Mouse (Mus musculus) mouse trophoblast stem cell (cell line): ENCODE data around the gene Ndufs2.

Experiments
- in situ Hi-C, 2 experiments: fragments of 300-500 bp; cut with MseI, MboI; formaldehyde crosslinking; loops; 2 replicates in 1 of 2; 3 replicates in 1 of 2; pipeline ENCODE4 v1.15.1; 2025

The Ndufs2 gene

DNA sequence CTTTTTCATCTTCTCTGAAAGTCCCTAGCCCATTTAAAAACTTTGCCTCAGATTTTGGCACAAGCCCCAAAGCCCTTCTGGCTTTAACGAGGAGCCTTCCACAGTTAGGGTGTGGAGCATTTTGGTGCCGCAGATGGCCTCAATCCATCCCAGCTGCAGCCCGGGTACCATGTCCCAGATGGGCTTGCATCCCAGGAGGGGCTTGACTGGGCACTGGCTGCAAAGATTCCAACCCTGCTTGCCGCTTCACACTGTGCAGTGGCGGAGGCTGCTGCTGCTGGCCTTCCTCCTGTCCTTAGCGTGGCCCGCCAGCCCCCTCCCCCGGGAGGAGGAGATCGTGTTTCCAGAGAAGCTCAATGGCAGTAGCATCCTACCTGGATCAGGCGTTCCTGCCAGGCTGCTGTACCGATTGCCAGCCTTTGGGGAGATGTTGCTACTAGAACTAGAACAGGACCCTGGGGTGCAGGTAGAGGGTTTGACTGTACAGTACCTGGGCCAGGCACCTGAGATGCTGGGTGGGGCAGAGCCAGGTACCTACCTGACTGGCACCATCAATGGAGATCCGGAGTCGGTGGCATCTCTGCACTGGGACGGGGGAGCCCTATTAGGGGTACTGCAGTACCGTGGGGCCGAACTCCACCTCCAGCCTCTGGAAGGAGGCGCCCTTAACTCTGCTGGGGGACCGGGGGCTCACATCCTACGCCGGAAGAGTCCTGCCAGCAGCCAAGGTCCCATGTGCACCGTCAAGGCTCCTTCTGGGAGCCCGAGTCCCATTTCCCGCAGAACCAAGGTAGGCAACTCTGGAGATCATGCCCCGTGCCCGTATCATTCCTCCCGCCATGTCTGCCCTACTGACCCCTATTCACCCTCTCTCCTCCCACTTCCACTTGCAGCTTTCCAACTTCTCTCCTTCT lies at the start of gene Ndufs2:
Gene Ndufs2 (minus strand): TSS at position 709 of the 914 bp plus-strand sequence.
- in situ Hi-C loops: loop anchor here in 1 of 2 experiments (10.0 kb wide), 1 partner anchor 136 kb away; the partner anchor contains the start of gene Cfap126

DNA sequence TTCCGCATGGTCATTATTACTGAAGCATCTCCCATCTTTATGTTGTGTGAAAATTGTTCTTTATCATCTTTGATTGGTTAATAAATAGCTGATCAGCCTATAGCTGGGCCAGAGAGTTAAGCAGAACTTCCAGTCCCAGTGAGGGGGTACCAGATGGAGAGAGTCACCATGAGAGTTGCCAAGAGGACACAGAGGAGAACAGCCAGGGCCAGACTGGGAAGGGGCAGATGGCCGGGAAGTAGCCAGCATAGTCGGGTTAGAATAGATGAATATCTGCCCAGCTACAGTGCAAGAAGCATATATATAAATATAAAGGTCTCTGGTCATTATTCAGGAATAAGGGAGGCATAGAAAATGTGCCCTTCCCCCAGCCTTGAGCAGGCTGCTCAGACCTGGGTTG lies 47.0 kb upstream of the Ndufs2 start:
- in situ Hi-C loops: no loop called here

DNA sequence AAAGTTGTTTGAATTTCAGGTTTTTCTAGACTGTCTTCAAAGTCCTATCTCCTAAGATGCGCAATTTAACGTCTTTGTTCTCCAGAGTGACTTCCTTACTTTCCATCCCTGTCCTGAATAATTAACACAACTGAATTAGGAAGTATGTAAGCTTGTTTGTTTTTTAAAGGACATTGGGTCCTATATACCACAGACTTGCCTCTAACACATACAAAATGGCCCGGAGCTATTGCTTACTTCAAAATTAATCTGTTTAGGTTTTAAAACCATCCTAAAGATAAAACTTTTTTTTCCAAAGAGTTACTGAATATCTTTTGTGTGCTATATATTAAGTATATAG lies 43.8 kb upstream of the Ndufs2 start:
- in situ Hi-C loops: no loop called here

GRCm38 (mm10) chr1:171294298-171295062 lies 43.3 kb upstream of the Ndufs2 start, which contains the start of gene Ufc1:
Gene Ufc1, minus strand, starts transcription at chr1:171295024.
- in situ Hi-C loops: no loop called here

GRCm38 (mm10) chr1:171293906-171294297 lies 42.7 kb upstream of the Ndufs2 start:
- in situ Hi-C loops: no loop called here

GRCm38 (mm10) chr1:171293351-171293750 lies 42.2 kb upstream of the Ndufs2 start:
- in situ Hi-C loops: no loop called here

DNA sequence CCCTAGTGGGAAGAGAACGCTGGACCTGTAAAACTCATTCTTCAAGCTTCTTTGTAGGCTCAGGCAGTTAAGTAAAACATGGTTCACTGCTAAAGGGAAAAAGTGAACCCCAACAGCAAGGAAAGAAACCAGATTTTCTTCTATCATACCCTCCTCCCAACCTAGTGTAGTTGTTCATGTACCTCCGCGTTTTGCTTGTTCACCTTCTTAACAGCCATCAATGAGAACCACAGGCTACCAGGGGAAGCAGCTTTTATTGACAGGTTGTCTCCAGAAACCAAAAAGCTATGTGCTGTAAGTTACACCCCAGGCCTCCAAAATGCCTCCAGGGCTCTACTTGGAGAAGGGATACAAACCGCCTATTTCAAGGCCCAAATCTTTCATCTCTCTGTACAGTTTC lies 37.1 kb upstream of the Ndufs2 start:
- in situ Hi-C loops: no loop called here

DNA sequence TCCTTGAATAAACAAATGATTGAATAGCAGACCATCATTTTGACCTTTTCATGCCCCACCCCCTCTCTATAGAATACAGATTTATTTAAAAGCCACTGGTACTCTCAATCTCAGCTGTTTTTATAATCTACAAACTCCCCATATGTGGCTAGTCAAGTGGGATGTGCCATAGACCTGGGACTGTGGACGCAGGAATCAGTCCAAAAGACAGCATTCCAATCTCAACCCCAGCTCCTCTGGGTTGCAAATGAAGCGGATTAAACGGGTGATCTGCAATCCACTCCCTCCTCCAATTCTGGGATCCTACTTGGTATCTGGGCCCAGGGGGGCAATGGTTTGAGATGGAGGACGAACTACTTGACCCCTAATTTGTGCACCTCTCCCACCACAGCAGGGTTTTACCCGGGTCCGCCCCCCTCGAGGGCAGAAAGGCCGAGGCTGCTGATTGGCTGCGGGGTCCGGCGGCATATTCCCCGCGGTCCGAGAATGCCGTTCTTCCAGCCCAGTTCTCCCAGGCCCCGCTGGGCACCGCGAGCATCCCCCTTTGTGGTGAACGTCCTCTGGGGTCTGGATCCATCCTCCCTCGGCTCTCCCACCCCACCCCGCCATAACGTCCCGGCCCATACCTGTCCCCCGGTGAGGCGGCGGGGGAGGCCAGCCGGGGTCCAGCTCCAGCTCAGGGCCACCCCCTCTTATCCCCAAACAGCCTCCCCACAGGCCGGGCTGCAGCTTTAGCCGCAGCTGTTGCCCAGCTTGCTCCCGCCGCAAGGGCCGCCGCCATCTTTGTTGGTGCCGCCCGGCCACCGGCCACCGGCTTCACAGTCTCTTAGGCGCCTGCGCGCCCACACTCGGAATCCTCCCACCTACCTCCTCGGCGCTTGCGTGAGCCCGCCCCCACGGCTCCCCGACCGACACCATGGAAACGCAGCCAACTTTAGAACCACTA lies 36.2 kb upstream of the Ndufs2 start, which contains the start of gene Usp21:
Gene Usp21 (minus strand): TSS at position 856 of the 946 bp plus-strand sequence.
- in situ Hi-C loops: no loop called here

DNA sequence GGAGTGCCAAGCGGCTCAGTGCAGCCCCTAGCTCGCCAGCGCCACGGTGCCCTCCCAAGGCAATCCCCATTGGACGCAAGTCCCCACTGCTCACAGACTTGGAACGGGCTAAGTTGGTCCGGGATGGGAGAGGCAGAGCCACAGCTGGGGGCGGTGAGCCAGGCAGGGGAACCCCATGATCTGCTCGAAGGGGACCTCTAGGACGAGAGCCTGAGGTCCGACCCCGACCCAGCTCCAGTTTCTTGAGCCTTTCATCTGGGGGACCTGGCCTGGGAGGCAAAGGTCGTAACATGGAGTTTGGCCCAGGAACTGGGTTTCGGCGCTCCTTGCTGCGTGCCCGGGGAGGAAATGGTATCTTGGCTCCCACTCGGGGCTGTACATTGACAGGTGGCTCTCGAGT lies 35.3 kb upstream of the Ndufs2 start:
- in situ Hi-C loops: no loop called here

- in situ Hi-C loops: no loop called here
Measured at GRCm38 (mm10) chr1:171285096-171285892, 34.1 kb upstream of the Ndufs2 start.

- in situ Hi-C loops: no loop called here
Measured at GRCm38 (mm10) chr1:171284491-171284890, 33.3 kb upstream of the Ndufs2 start.

DNA sequence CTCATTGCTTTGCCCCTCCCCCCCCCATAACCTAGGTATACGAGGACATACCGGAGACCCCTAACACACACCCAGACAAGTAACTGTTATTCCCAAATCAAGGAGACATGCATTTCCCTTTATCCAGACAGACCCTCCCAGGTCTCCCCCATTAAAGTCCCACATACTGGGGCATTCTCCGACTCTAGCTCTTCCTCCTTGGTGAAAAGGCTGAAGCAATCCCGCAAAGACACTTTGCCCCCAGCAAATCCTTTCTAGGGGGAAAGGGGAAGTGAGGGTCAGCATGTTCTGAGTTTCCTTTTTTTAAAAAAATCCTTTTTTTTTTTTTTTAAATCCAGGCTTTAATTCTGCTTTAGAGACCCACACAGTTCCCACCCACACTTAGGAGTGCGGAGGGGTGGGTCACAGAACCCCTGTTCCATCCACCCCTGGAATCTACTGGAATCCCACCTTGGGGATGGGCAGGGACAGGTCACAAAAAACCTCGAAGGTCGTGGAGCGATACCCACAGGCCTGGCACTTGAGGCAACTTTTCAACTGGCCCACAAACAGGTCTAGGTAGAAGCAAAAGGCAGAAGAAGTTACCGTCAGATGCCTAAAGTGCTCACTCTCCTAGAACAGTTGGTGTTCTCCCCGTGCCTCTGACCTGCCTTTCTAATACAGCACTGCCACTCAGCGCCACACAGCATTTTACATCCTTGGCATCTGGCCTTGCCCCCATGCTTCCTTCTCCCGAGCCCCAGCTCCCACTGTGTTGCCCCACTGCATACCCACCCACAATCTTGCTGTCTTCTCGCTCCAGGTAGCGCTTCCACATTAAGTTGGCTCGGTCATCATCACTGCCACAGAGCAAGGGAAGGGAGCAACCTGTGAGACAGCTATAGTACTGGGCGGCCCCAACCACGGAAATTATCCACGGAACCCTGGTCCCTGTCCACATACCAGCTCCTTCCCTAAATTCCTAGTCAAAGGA lies 32.3 kb upstream of the Ndufs2 start:
- in situ Hi-C loops: no loop called here

- in situ Hi-C loops: no loop called here
Measured at GRCm38 (mm10) chr1:171282086-171282805, 31.1 kb upstream of the Ndufs2 start.

- in situ Hi-C loops: no loop called here
Measured at GRCm38 (mm10) chr1:171281528-171281923, 30.3 kb upstream of the Ndufs2 start.

DNA sequence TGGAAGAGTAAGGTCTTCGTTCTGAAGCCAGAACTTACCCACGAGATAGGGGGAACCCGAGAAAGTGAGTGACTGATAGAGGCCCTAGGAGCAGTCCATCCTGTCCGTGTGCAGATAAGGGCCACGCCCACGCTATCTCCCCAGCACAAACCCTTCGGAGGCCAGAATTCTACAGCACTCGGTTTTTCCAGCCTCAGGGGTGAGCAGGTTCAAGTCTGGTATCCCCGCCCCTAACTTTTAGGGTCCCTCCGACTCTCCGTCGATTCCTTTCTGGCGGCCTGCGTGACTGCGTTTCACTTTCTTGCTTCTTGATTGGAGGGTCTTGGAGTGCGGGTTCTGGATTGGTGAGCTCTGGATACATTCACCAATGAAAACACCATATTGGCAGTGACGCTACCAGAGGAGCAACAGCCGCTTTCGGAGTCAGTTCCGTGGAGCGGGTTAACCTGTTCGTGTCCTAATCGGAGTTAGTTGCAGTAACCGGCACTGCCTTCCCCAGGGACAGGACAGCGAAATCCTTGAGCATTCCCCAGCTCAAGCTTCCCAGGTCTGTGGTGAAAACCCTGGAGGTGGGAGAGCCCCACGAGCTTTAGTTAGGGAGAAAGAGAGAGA lies 29.8 kb upstream of the Ndufs2 start, which contains the start of gene Ppox:
Gene Ppox (minus strand): TSS at position 271 of the 612 bp plus-strand sequence.
- in situ Hi-C loops: no loop called here

DNA sequence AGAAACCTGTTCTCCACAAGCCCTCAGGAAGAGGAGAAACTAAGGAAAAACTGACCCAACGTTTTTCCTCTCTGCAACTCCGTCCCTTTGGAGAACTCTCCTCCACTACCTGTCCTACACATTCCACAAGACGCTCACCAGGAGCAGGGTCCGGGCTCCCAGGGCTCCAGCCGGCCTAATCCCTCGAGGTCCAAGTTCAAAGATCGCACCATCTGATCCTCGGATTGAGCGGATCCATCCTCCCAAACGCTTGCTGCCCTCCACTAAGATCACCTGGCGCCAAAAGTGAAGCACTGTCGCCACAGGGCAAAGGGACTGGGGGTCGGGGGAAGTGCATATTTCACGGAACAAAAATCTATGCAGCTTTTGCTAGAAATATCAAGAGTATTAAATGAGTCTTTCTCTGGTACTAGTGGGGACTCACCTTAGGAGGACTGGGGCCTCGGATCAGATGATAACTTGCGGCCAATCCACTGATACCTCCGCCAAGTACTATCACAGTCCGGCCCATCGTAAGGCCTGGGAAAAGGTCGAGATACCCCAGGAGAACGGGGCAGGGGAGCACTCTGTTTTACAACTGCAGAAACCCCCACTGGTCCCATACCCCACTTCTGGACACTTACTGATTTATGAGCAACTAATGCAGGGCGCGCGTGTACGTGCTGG lies 29.2 kb upstream of the Ndufs2 start:
- in situ Hi-C loops: no loop called here

DNA sequence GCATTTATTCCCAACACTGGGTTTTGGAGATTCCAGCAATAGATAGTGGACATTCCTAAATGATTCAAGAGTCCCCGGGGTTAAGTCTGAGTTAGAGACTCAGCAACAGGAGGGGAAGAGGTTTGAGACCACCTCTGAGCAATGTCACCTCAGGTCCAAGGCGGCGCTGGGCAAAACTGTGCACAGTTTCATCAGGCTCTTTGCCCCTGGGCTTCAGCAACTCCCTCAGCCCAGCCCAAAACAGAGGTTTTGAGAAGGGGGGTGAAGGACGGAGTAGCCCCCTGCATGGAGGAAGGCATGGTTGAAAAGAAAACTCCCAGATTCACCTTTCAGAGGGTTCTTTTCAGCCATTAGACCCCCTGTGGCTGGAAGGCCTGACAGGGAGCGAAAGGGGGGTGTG lies 28.5 kb upstream of the Ndufs2 start:
- in situ Hi-C loops: no loop called here
